Mouse (Mus musculus) spleen, embryonic (tissue): ENCODE measurements around the gene Mcemp1.

Experiments used
- CTCF ChIA-PET: fragments of 350-600 bp; sonication (Branson Sonifier 250); formaldehyde crosslinking; loops from one replicate; lab custom pipeline; 2022; lab: Charles Lee

The Mcemp1 gene

DNA sequence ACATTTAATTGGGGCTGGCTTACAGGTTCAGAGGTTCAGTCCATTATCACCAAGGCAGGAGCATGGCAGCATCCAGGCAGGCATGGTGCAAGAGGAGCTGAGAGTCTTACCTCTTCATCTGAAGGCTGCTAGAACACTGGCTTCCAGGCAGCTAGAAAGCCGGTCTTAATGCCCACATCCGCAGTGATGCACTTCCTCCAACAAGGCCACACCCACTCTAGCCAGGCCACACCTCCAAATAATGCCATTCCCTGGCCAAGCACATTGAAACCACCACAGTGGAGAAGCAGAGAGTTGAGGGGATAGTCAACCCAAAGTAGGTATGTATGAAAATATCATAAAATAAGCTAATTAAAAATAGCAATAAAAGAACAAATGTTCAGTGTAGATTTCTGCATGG lies 4.8 kb downstream of the Mcemp1 start:
- CTCF ChIA-PET = interaction anchor here (1.0 kb wide), 1 partner anchor 111 kb away, joined by 3 read pairs; no protein-coding TSS in a partner anchor

DNA sequence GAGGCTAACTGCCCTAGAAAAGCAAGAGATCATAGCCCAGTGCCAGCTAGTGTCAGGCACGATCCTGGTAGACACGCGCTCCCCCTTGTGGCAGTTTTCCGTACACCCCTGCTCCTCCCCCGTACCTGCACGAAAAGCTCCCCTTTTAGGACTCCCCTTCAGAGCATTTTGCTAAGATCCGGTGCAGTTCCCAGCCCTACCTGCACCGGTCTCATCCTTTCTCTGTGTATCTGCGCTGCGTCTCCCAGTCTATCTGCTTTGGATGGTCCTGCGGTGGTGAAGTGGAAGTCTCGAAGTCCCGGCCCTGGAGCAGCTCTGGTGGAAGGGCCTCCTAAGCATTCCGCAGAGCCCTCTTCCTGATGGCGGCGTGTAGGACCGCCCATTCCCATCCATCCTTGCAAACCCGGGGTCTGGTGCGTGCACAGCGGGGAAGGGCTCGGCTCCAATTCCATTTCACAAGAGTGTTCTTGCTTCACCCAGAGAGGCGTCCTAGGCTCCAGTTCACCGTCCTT lies 6.5 kb downstream of the Mcemp1 start, which contains the start of gene Fcor:
TSS of gene Fcor (minus strand) at position 383 of the 512 bp plus-strand sequence.
- CTCF ChIA-PET = interaction anchor here (0.5 to 1.1 kb wide), 6 partner anchors 24 to 320 kb away, joined by 3 to 12 read pairs (median 4); no protein-coding TSS in a partner anchor

GRCm38 (mm10) chr8:3674671-3675070 lies 9.1 kb downstream of the Mcemp1 start:
- CTCF ChIA-PET = interaction anchor here (0.5 to 0.7 kb wide), 2 partner anchors 26 to 34 kb away, joined by 8 read pairs; no protein-coding TSS in a partner anchor

GRCm38 (mm10) chr8:3676131-3676992 lies 10.8 kb downstream of the Mcemp1 start, which contains the start of gene Trappc5:
Gene Trappc5, plus strand, starts transcription at chr8:3676299.
- CTCF ChIA-PET = no interaction called here

DNA sequence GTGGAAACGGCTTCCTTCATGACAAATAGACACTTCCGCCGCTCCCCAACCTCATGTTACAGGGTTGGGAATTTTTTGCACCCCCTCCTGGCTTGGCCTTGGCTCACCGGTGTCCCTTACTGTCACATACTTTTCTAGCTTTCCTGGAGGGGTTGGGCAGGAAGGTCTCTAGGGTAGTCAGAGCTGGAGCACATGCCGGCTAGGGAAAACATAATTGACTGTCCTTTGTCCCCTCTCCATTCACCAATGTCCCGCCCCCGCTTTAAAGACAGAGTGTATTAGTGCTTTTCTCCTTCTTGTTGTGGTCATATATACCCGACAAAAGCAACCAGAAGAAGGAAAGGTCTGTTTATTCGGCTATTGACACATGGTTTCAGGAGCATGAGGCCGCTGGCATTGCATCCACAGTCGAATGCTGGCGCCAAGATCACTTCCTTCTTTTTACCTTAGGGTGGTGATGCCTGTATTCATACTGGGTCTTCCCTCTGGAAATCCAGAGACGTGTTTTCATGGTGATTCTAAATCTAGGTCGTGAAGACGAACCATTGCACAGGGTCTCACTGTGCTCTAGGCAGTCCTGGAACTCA lies 11.5 kb downstream of the Mcemp1 start:
- CTCF ChIA-PET = no interaction called here

GRCm38 (mm10) chr8:3678831-3679230 lies 13.3 kb downstream of the Mcemp1 start:
- CTCF ChIA-PET = no interaction called here

- CTCF ChIA-PET = no interaction called here
Measured at GRCm38 (mm10) chr8:3679236-3679635, 13.7 kb downstream of the Mcemp1 start.

DNA sequence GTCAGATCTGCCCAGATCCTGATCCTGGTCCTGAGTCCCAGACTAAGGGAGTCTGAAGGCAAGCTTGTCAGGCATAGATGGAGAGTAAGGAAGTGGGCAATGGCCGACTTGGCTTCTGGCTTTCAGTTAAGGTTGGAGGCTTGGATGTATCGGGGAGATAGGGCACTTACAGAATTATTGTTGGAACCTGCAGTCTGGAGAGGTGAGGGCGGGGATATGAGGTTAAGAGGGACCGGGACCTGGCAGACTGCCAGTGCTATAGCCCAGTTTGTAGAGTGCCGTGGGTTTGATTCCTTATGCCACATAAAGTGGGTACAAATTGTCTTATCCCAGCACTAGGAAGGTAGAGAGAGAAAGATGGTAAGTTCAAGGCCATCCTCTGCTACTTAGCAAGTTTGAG lies 14.1 kb downstream of the Mcemp1 start:
- CTCF ChIA-PET = no interaction called here

DNA sequence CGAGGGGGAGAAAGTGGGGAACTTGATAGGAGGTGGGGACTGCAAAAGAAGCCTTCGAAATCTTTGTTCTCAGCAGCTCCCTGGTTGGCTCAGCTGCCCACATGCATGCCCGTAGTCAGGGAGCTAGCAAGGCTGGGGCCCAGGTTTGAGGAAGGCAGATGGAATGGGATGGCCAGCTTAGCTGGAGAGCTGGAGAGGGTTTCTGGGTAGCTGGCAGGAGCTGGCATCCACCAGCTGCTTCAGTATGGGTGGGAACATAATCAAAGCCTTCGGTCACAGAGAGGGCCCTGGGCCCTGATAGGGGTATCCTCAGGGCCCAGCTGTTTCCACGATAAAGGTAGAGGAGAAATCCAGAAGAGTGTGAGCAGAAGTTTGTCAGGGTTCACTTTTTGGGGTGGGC lies 16.9 kb downstream of the Mcemp1 start:
- CTCF ChIA-PET = interaction anchor here (0.7 kb wide), 1 partner anchor 64 kb away, joined by 3 read pairs; no protein-coding TSS in a partner anchor

- CTCF ChIA-PET = interaction anchor here (0.6 kb wide), 1 partner anchor 22 kb away, joined by 3 read pairs; no protein-coding TSS in a partner anchor
Measured at GRCm38 (mm10) chr8:3683408-3684176, 18.0 kb downstream of the Mcemp1 start.

DNA sequence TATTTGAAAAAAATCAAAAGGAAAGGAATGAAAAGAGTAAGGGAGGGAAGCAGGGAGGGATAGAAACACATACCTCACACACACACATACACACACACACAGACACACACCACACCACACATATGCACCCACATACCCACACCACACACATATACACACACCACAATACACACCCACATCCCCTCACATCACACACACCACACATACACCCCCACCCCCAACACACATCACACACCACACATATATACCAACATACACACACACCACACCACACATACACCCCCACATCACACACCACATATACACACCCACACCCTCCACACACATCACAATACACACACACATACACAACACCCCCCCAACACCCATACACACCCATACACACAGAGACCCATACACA lies 19.0 kb downstream of the Mcemp1 start:
- CTCF ChIA-PET = interaction anchor here (0.6 kb wide), 1 partner anchor 21 kb away, joined by 3 read pairs; no protein-coding TSS in a partner anchor

- CTCF ChIA-PET = interaction anchor here (0.5 kb wide), 1 partner anchor 64 kb away, joined by 4 read pairs; the partner anchor contains the start of gene Pet100
Measured at GRCm38 (mm10) chr8:3685422-3685821, 19.9 kb downstream of the Mcemp1 start.

DNA sequence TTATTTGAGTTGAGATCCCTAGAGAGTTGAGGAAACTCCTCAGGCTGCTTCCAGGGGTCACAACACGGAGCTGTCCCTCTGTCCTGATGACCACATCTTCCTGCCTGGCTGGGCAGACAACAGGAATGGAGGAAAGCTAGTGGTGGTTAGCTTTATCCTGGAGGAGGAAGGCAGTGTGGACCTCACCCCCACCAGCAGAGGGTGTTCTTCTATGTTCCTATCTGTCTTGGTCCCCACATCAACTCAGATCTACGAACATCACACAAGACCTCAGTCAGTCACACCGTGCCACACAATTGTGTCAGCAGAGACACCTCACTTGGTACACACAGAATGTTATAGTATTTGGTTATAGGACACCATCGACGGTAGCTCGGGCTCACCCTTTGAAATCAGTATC lies 22.0 kb downstream of the Mcemp1 start:
- CTCF ChIA-PET = interaction anchor here (0.6 kb wide), 1 partner anchor 10 kb away, joined by 5 read pairs; no protein-coding TSS in a partner anchor

DNA sequence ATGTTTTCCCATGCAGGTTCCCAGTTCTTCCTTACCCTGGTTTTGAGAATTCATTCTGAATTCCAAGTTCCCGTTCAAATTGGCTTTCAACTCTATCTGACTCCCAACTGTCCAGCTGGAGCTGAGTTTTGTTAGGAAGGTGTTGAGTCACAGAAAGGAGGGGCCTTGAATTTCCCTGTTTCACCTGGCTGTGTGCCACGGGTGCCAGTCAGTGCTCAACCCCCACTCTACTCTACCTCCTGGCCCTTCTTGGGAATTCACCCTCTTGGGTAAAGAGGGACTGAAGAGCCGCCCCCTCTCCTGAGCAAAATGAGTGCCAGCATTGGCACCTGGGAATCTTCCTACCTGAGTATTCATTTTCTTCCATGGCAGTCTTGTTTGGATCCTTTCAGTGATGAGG lies 25.2 kb downstream of the Mcemp1 start:
- CTCF ChIA-PET = no interaction called here

DNA sequence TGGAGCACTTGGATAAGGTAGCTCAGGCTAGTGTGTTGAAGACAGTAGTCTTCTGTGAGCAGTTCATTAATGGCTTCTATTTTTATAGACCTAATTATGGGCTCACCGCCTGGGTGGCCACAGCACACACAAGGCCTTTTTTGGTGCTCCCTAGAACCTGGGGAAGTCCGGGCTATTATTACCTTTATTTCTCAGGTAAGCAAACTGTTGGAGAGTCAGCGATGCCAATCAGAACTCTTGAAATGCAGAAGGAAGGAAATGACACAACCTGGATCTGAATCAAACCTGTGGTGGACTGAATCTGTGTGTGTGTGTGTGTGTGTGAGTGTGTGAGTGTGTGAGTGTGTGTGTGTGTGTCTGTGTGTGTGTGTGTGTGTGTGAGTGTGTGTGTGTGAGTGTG lies 28.6 kb downstream of the Mcemp1 start, which contains the start of gene Fcer2a:
TSS of gene Fcer2a (minus strand) at position 55 of the 400 bp plus-strand sequence.
- CTCF ChIA-PET = interaction anchor here (0.6 to 0.8 kb wide), 5 partner anchors 51 to 447 kb away, joined by 3 to 6 read pairs (median 3); no protein-coding TSS in a partner anchor

DNA sequence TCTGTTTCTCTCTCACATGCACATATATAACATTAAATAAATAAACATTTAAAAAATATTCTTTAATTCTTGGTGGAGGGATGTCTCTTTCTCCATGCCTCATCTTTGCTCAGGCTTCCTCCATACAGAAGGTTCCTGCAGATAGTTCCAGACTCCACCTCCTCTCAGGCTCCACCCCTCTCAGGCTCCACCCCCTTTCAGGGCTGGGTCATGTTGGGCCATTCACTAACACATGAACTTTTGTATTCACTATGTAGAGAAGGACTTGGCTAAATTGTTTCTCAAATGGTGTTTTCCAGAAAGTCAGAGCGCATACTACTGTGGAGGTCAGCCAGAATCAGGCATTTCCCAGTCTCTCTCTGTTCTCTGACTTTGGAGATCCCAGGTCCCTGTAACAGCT lies 35.9 kb downstream of the Mcemp1 start:
- CTCF ChIA-PET = no interaction called here

DNA sequence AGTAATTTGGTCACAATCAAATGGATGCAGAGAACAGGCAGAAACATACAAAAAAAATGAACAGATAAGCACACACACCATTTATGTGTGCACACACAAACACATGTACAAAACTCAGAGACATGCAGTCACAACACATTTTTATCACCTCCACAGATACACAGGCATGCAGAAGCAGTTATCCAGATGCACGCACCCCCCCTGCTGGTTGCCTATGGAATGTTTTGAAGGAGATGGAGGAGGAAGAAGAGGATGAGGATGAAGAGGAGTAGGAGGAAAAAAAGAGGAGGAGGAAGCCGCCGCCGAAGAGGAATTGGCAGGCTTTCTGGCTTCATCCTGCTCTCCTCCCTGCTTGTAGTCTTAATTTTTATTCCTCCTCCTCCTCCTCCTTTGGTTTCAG lies 40.2 kb downstream of the Mcemp1 start:
- CTCF ChIA-PET = interaction anchor here (0.5 to 0.6 kb wide), 2 partner anchors 22 to 1262 kb away, joined by 3 read pairs; no protein-coding TSS in a partner anchor

DNA sequence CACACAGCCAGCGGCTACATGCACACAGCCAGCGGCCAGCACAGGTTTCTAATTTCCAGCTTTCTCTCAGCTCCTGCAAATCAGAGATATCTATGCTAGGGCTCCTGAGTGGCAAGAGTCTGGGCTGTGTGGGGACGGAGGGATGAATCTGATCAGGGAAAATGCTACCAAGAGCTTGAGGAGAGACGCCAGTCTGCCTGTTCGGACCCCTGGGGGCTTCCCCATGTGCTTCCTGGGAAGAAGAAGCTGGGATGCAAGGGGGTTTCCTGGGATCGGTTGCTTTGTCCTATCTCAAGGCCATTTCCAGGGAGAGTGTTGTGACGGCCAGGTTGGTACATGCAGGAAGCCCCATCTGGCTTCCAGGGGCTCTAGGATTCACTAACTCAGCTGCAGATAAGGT lies 42.1 kb downstream of the Mcemp1 start:
- CTCF ChIA-PET = no interaction called here

- CTCF ChIA-PET = no interaction called here
Measured at GRCm38 (mm10) chr8:3710312-3710711, 44.8 kb downstream of the Mcemp1 start.

DNA sequence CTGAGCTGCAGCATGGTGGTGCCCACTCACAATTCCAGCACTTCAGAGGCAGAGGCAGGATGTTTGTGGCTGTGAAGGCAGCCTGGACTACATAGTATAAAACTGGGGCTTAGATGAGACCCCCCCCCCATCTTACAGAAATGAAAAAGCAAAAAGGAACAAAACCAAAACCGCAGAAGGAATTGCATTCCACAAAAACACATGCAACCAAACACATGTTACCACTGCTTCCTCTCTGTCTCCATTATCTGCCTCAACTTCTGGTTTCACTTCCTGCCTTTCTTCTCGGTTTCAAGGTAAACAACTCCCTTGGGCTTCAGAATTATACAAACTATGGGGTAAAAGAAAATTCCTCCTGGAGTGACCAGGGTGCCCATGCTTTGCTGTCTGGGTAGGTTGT lies 46.1 kb downstream of the Mcemp1 start:
- CTCF ChIA-PET = no interaction called here
